Mouse (Mus musculus): ENCODE measurements around the gene Kctd11. TPM values are rescaled to one million over a fixed set of nuclear protein-coding genes. Genes with fewer than 3 reads are reported as not detected.

Kctd11 gene
- polyA plus RNA-seq, 1 experiment from 2014 or later = 2.2 TPM

DNA sequence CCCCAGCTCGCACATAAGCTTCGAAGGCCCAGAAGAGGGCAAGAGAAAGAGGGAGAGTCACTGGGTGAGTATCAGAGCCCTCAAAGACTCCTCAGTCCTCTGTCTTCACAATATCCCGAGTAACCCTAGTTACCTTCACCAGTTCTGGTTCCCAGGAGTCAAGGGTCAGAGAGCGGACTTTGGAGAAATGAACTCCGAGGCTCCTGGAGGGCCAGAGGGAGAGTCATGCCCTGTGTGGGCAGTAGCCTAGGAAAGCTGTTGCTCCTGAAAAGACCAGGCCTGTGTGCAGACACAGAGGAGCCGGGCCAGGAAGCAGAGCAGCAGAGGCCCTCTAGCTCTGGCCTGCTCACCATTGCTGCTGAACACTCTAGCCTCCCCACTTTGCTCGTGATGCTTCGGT, 3.5 kb upstream of the Kctd11 start:
- H3K9ac ChIP-seq (ENCODE audit: low read depth, low read length) = no peak overlapping the region
- no peak for ATAC-seq
- no peaks in the 10 kb centered on the region for H3K36me3 ChIP-seq (ENCODE audit: control insufficient read depth, insufficient read depth, low read length)
- H3K9me3 ChIP-seq (ENCODE audit: control insufficient read depth, low read length) = no peaks in the 10 kb centered on the region
- 76% methylated on average over 8 of the region's 8 CpGs for WGBS
- H3K4me3 ChIP-seq (ENCODE audit: low read length) = no peak overlapping the region
- H3K27ac ChIP-seq (ENCODE audit: low read depth, low read length) = no peak overlapping the region
- 0 out of 2 replicates have a peak, but pooled peaks cover 6% of the 10 kb centered on the region for H3K27me3 ChIP-seq (replicated peaks; ENCODE audit: control insufficient read depth, insufficient read depth, low read length)
- 0 out of 2 replicates have a peak, but pooled peaks cover 3% of the 10 kb centered on the region for H3K4me1 ChIP-seq (ENCODE audit: control insufficient read depth, insufficient read depth, low read depth, low read length)
- H3K4me2 ChIP-seq (ENCODE audit: low read length) = no peak overlapping the region

DNA sequence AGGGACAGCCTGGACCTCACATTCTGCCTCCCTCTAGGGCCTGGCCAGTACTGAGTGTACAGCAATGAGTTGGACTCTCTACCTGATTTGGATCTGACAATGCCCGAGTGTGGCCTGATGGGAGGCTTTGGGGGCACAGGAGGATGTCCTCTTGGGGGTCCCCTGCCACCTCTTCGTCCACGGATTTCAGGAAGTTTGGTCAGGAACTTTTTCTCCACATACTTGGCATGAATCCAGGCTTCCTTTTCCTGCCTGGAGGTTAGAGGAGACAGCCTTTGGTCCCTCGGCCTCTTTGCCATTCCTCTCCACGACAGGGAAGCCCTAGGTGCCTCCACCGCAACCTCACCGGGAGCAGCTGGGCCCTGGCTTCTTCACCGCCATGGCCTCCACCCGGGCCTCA, 3.0 kb upstream of the Kctd11 start:
- 85% methylated on average over 9 of the region's 9 CpGs for WGBS
- 0 out of 2 replicates have a peak, but pooled peaks cover 6% of the 10 kb centered on the region for H3K27me3 ChIP-seq (replicated peaks; ENCODE audit: control insufficient read depth, insufficient read depth, low read length)
- H3K9me3 ChIP-seq (ENCODE audit: control insufficient read depth, low read length) = no peaks in the 10 kb centered on the region
- no peak overlapping the region for H3K4me2 ChIP-seq (ENCODE audit: low read length)
- no peak overlapping the region for H3K9ac ChIP-seq (ENCODE audit: low read depth, low read length)
- H3K4me1 ChIP-seq (ENCODE audit: control insufficient read depth, insufficient read depth, low read depth, low read length) = peaks cover 3% of the 10 kb centered on the region; the same call in 1 of the 2 replicates
- no peak for ATAC-seq
- no peak overlapping the region for H3K4me3 ChIP-seq (ENCODE audit: low read length)
- H3K27ac ChIP-seq (ENCODE audit: low read depth, low read length) = no peak overlapping the region
- no peaks in the 10 kb centered on the region for H3K36me3 ChIP-seq (ENCODE audit: control insufficient read depth, insufficient read depth, low read length)

DNA sequence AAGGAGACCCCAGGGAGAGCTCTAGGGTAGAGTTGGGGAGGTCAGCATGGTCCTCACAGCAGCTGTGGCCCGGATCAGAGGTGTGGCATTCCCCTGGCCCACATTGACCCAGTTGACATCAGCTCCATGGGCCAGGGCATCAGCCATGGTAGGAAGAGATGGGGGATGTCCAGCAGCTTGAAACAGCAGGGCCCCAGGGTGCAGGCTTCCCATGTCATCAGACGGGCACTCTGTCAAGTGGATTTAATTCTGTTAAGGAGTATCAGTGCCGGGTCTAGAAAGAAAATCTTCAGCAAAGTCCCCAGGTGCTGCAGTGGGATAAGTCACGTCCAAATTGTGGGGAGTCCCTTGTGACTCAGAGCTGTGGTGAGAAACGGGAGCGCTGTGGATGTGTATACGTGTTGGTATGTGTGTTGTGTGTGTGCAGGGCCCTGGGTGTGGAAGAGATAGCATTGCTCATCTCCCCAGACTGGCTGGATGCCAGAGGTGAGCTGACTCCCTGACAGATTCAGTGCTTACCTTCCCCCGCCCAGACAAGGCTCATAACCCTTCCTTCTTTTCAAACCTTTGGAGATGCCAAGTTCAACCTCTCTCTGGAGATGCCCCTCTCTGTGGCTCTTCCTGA, 2.4 kb upstream of the Kctd11 start:
- Histone ChIP-seq H3K4me2 (ENCODE audit: low read length) (no peak overlapping the region), H3K9me3 (ENCODE audit: control insufficient read depth, low read length) (no peaks in the 10 kb centered on the region), H3K4me1 (ENCODE audit: control insufficient read depth, insufficient read depth, low read depth, low read length) (peaks cover 3% of the 10 kb centered on the region; the same call in 1 of the 2 replicates), H3K4me3 (ENCODE audit: low read length) (no peak overlapping the region), H3K27me3 (replicated peaks; ENCODE audit: control insufficient read depth, insufficient read depth, low read length) (0 out of 2 replicates have a peak, but pooled peaks cover 6% of the 10 kb centered on the region), H3K27ac (ENCODE audit: low read depth, low read length) (no peak overlapping the region), H3K9ac (ENCODE audit: low read depth, low read length) (no peak overlapping the region), H3K36me3 (ENCODE audit: control insufficient read depth, insufficient read depth, low read length) (no peaks in the 10 kb centered on the region)
- ATAC-seq = no peak
- WGBS = 86% methylated on average over 8 of the region's 8 CpGs

DNA sequence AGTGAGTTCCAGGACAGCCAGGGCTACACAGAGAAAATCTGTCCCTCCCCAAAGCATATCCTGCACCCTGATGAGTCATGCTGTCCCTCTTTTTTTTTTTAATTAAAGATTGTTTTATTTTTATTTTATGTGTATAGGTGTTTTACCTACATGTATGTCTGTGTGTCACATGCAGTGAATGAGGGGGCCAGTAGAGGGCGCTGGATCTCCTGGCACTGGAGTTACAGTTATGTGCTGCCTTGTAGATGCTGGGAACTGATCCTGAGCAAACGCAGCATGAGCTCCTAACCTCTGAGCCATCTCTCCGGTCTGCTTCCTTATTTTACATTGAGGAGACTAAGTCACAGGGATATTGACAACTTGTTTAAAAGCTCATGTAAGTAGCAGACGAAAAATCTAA, 1.9 kb upstream of the Kctd11 start:
- Histone ChIP-seq H3K9me3 (ENCODE audit: control insufficient read depth, low read length) (no peaks in the 10 kb centered on the region), H3K4me3 (ENCODE audit: low read length) (no peak overlapping the region), H3K27ac (ENCODE audit: low read depth, low read length) (no peak overlapping the region), H3K4me2 (ENCODE audit: low read length) (no peak overlapping the region), H3K36me3 (ENCODE audit: control insufficient read depth, insufficient read depth, low read length) (no peaks in the 10 kb centered on the region), H3K27me3 (replicated peaks; ENCODE audit: control insufficient read depth, insufficient read depth, low read length) (0 out of 2 replicates have a peak, but pooled peaks cover 6% of the 10 kb centered on the region), H3K4me1 (ENCODE audit: control insufficient read depth, insufficient read depth, low read depth, low read length) (peaks cover 3% of the 10 kb centered on the region; the same call in 1 of the 2 replicates), H3K9ac (ENCODE audit: low read depth, low read length) (no peak overlapping the region)
- 62% methylated on average over 4 of the region's 4 CpGs for WGBS
- ATAC-seq = no peak

DNA sequence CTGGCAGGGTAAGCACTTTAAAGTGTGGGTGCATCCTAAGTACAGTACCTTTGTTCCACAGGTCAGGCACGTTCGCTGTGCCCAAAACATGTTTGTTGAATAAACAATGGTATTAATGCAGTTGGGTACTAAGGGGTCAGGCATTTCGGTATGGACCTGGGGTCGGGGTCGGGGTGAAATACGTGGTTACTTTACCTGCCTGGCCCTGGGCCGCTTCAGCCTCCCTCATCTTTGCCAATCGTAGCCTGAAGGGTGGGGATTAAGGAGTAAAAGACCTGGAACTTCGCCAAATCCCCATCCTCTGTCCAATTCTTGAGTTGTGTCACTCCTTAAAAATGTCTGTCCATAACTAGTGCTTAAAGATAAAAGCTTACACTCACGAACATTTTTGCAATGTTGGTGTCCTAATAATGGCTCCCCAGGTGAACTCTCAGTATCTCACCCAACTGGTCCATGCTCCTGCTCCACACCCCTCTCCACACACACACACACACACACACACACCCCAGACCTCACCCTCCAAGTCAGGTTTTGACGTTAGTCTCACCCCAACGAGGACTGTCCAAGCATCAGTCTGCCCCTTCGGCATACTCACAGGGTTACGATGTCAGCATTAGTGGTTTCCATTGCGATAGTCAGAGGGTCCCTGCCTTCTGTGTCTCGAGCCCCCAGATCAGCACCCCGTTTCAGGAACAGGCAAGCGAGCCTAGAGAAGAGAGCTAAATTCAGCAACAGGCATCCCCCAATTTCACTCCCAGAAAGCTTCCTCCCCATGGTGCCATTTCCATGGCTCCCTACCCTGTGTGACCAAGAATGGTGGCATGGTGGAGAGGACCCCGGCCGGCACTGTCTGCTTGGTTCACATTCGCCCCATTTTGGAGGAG, 823 bp upstream of the Kctd11 start:
- Histone ChIP-seq H3K4me3 (ENCODE audit: low read length) (peak overlapping the region; percentile 50), H3K9ac (ENCODE audit: low read depth, low read length) (peak overlapping the region; percentile 63), H3K4me1 (ENCODE audit: control insufficient read depth, insufficient read depth, low read depth, low read length) (peaks cover 6% of the 10 kb centered on the region), H3K36me3 (ENCODE audit: control insufficient read depth, insufficient read depth, low read length) (no peaks in the 10 kb centered on the region), H3K4me2 (ENCODE audit: low read length) (peak overlapping the region; percentile 84), H3K27me3 (replicated peaks; ENCODE audit: control insufficient read depth, insufficient read depth, low read length) (0 out of 2 replicates have a peak, but pooled peaks cover 6% of the 10 kb centered on the region), H3K9me3 (ENCODE audit: control insufficient read depth, low read length) (no peaks in the 10 kb centered on the region), H3K27ac (ENCODE audit: low read depth, low read length) (no peak overlapping the region)
- 63% methylated on average over 21 of the region's 21 CpGs for WGBS
- no peak for ATAC-seq

DNA sequence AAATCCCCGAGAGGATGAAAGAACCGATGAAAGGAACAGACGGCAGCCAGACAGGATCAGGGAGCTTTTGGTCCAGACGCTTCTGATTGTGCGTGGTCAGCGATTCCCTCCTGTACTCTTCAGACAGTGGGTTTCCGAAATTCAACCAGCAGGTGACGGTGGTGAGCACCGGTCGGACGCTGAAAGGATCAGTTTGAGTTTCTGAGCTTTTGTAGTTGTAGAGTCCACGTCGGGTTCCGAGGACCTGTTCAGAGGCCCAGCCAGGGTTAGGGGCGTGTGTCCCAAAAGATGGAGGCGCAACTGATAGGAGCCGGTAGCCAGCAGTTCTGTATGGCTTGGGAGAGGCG, 727 bp downstream of the Kctd11 start:
- Histone ChIP-seq H3K4me1 (ENCODE audit: control insufficient read depth, insufficient read depth, low read depth, low read length) (peaks cover 6% of the 10 kb centered on the region), H3K9me3 (ENCODE audit: control insufficient read depth, low read length) (no peaks in the 10 kb centered on the region), H3K36me3 (ENCODE audit: control insufficient read depth, insufficient read depth, low read length) (no peaks in the 10 kb centered on the region), H3K27ac (ENCODE audit: low read depth, low read length) (peak overlapping the region; percentile 45; the same call in 1 of the 2 replicates), H3K4me3 (ENCODE audit: low read length) (peak overlapping the region; percentile 50), H3K4me2 (ENCODE audit: low read length) (peak overlapping the region; percentile 84), H3K27me3 (replicated peaks; ENCODE audit: control insufficient read depth, insufficient read depth, low read length) (0 out of 2 replicates have a peak, but pooled peaks cover 6% of the 10 kb centered on the region), H3K9ac (ENCODE audit: low read depth, low read length) (peak overlapping the region; percentile 63)
- ATAC-seq = peak; percentile 41
- WGBS = under 1% methylated on average over 18 of the region's 18 CpGs

DNA sequence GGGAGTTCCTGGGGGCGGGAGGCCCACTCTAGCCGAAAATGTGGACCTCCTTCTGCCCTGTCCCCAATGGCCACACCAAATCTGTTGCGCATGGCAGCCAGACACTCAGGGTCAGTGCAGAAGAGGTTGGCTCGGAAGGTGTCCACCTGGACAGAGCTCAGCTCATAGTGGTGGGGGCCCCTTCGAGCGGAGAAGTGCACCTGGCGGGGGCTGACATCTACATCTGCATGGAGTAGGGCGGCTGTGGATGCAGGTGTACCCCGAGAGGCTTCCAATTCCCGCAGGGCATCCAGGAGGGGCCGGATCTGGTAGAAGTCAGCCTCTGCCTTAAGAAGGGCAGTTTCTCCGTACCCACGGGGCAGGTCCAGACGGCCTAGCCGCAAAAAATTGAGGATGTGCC, 1.5 kb downstream of the Kctd11 start:
- peak overlapping the region; percentile 28; the same call in 1 of the 2 replicates for H3K9ac ChIP-seq (ENCODE audit: low read depth, low read length)
- ATAC-seq = no peak
- 0 out of 2 replicates have a peak, but pooled peaks cover 6% of the 10 kb centered on the region for H3K27me3 ChIP-seq (replicated peaks; ENCODE audit: control insufficient read depth, insufficient read depth, low read length)
- peak overlapping the region; percentile 50 for H3K4me3 ChIP-seq (ENCODE audit: low read length)
- no peaks in the 10 kb centered on the region for H3K9me3 ChIP-seq (ENCODE audit: control insufficient read depth, low read length)
- no peaks in the 10 kb centered on the region for H3K36me3 ChIP-seq (ENCODE audit: control insufficient read depth, insufficient read depth, low read length)
- WGBS = 56% methylated on average over 15 of the region's 15 CpGs
- H3K4me1 ChIP-seq (ENCODE audit: control insufficient read depth, insufficient read depth, low read depth, low read length) = peaks cover 6% of the 10 kb centered on the region
- no peak overlapping the region for H3K27ac ChIP-seq (ENCODE audit: low read depth, low read length)
- peak overlapping the region; percentile 84 for H3K4me2 ChIP-seq (ENCODE audit: low read length)

DNA sequence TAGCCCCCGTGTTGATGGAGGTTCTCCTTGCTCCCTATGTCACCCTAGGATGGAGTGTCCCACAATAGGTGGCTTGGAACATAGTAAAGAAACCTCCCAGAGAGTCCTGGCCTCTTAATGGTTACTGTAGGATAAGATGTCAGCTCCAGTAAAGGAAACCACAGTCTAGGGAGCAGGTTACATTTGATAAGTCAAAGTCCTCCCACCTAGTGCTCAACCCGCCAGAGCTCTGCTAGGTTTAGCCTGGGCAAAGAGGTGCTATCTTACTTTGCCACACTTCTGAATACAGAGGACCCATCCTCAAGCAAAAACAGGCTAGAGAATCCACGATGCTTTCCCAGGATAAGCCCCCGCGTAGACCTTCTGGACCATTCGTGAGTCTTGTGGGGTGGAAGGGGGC, 2.3 kb downstream of the Kctd11 start:
- WGBS = 91% methylated on average over 6 of the region's 6 CpGs
- no peak for ATAC-seq
- 0 out of 2 replicates have a peak, but pooled peaks cover 6% of the 10 kb centered on the region for H3K27me3 ChIP-seq (replicated peaks; ENCODE audit: control insufficient read depth, insufficient read depth, low read length)
- no peak overlapping the region for H3K4me3 ChIP-seq (ENCODE audit: low read length)
- H3K9ac ChIP-seq (ENCODE audit: low read depth, low read length) = no peak overlapping the region
- H3K36me3 ChIP-seq (ENCODE audit: control insufficient read depth, insufficient read depth, low read length) = no peaks in the 10 kb centered on the region
- H3K4me1 ChIP-seq (ENCODE audit: control insufficient read depth, insufficient read depth, low read depth, low read length) = peaks cover 6% of the 10 kb centered on the region
- no peak overlapping the region; the same call in 1 of the 2 replicates for H3K4me2 ChIP-seq (ENCODE audit: low read length)
- H3K27ac ChIP-seq (ENCODE audit: low read depth, low read length) = no peak overlapping the region
- H3K9me3 ChIP-seq (ENCODE audit: control insufficient read depth, low read length) = no peaks in the 10 kb centered on the region

DNA sequence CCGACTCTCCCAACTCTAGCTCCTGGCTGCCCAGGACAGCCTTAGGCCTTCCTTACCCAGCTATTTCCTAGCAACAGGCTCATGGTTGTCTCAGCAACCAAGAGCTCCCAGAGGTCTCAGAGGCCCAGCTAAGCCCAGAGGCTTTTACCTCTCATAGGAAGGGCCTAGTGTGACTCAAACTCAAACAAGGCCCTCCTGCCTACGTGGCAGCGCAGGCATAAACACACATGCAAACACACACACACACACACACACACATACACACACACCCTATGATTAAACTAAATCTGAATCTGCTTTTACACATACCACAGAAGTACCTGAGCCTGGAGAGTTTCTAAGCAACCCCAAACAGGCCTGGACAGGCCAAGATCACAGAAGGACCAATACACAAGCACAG, 2.8 kb downstream of the Kctd11 start:
- no peaks in the 10 kb centered on the region for H3K9me3 ChIP-seq (ENCODE audit: control insufficient read depth, low read length)
- H3K36me3 ChIP-seq (ENCODE audit: control insufficient read depth, insufficient read depth, low read length) = no peaks in the 10 kb centered on the region
- no peak overlapping the region for H3K4me3 ChIP-seq (ENCODE audit: low read length)
- ATAC-seq = no peak
- 0 out of 2 replicates have a peak, but pooled peaks cover 6% of the 10 kb centered on the region for H3K27me3 ChIP-seq (replicated peaks; ENCODE audit: control insufficient read depth, insufficient read depth, low read length)
- H3K4me2 ChIP-seq (ENCODE audit: low read length) = no peak overlapping the region
- WGBS = 66% methylated on average over 3 of the region's 3 CpGs
- H3K27ac ChIP-seq (ENCODE audit: low read depth, low read length) = no peak overlapping the region
- H3K9ac ChIP-seq (ENCODE audit: low read depth, low read length) = no peak overlapping the region
- H3K4me1 ChIP-seq (ENCODE audit: control insufficient read depth, insufficient read depth, low read depth, low read length) = peaks cover 6% of the 10 kb centered on the region
